Mouse (Mus musculus) forebrain, embryonic 14.5 days (tissue): Measurements from ENCODE around the gene Slc12a7. TPM values are rescaled to one million over a fixed set of nuclear protein-coding genes. Genes with fewer than 3 reads are reported as not detected.
"Not testable (repeated sequence)": the region's sequence is repeated elsewhere in the genome, so short reads cannot be mapped to it uniquely, and the experiment has no call there.

Experiments used
- ATAC-seq: fragments of 200-750 bp; cut with Nextera tagmentation; 2 replicates; pipeline ENCODE4 v1.8.0; 2017; ENCODE audit warnings: mild to moderate bottlenecking, moderate library complexity
- DNase-seq: peaks from one replicate; pipeline ENCODE4 v3.0.0-alpha.2; 2015; ENCODE audit warnings: low spot score
- H3K27ac ChIP-seq: fragments of 300-500 bp; sonication (generic); 2 replicates; pipeline ENCODE4 v1.5.1; 2014; ENCODE audit warnings: low read depth, mild to moderate bottlenecking, control low read depth, low read length, moderate library complexity
- H3K27me3 ChIP-seq: fragments of 300-500 bp; sonication (generic); replicated peaks from 2 replicates; pipeline ENCODE4 v1.6.1; 2014; ENCODE audit warnings: low read length, control low read depth, mixed read lengths; ENCODE audit not compliant: control insufficient read depth, insufficient read depth
- H3K36me3 ChIP-seq: fragments of 300-500 bp; sonication (generic); 2 replicates; pipeline ENCODE4 v1.6.1; 2014; ENCODE audit warnings: low read length, control low read depth; ENCODE audit not compliant: control insufficient read depth, insufficient read depth
- H3K4me1 ChIP-seq: fragments of 300-500 bp; sonication (generic); 2 replicates; pipeline ENCODE4 v1.6.1; 2014; ENCODE audit warnings: antibody characterized with exemption, low read length, control low read depth; ENCODE audit not compliant: control insufficient read depth, insufficient read depth
- H3K4me2 ChIP-seq: fragments of 300-500 bp; sonication (generic); 2 replicates; pipeline ENCODE4 v1.6.1; 2014; ENCODE audit warnings: mild to moderate bottlenecking, control low read depth, low read length
- H3K4me3 ChIP-seq: fragments of 300-500 bp; sonication (generic); 2 replicates; pipeline ENCODE4 v1.5.1; 2014; ENCODE audit warnings: low read depth, low read length, control low read depth
- H3K9ac ChIP-seq: fragments of 300-500 bp; sonication (generic); 2 replicates; pipeline ENCODE4 v1.6.1; 2014; ENCODE audit warnings: mild to moderate bottlenecking, low read length, control low read depth, moderate library complexity
- H3K9me3 ChIP-seq: fragments of 300-500 bp; sonication (generic); replicated peaks from 2 replicates; pipeline ENCODE4 v1.6.1; 2016; ENCODE audit warnings: low read length, control low read depth, mixed read lengths; ENCODE audit not compliant: control insufficient read depth
- WGBS: fragments of 180-500 bp; shearing (Covaris S2); extraction: QIAGEN DNeasy Blood & Tissue Kit; methylation state at CpG from one replicate; pipeline ENCODE4 v1.1.7; 2014; 5-methylcytosine and 5-hydroxymethylcytosine counted together
- polyA plus RNA-seq: library from polyadenylated mRNA; unstranded; fragments of >200 nt; fragmentation: Nextera tagmentation; extraction: Ambion mirVana; gene quantifications from 2 replicates; pipeline ENCODE4 v1.2.1, GENCODE M21; 2014

Gene Slc12a7
- polyA plus RNA-seq, 1 experiment from 2014 or later, result 14.5 TPM

- DNase-seq (no peak), ATAC-seq (no peak)
- Histone ChIP-seq H3K4me1 (no peaks in the 10 kb centered on the region), H3K36me3 (no peaks in the 10 kb centered on the region), H3K9ac (no peak overlapping the region), H3K4me3 (no peak overlapping the region), H3K4me2 (no peak overlapping the region), H3K9me3 (no peaks in the 10 kb centered on the region), H3K27ac (no peak overlapping the region), H3K27me3 (no peaks in the 10 kb centered on the region)
- 86% methylated on average over 3 of the region's 3 CpGs for WGBS
These were observed 36.4 kb upstream of the Slc12a7 start for GRCm38 (mm10) chr13:73696529-73696928.

- no peak for DNase-seq
- WGBS, result 94% methylated on average over 6 of the region's 6 CpGs
- no peak overlapping the region for H3K4me2 ChIP-seq
- H3K4me3 ChIP-seq, result no peak overlapping the region
- no peaks in the 10 kb centered on the region for H3K27me3 ChIP-seq
- ATAC-seq, result no peak
- H3K36me3 ChIP-seq, result no peaks in the 10 kb centered on the region
- no peak overlapping the region for H3K9ac ChIP-seq
- H3K9me3 ChIP-seq, result no peaks in the 10 kb centered on the region
- H3K27ac ChIP-seq, result no peak overlapping the region
- no peaks in the 10 kb centered on the region for H3K4me1 ChIP-seq
These were observed 33.2 kb upstream of the Slc12a7 start for GRCm38 (mm10) chr13:73699714-73700113.

GRCm38 (mm10) chr13:73700554-73700953 lies 32.3 kb upstream of the Slc12a7 start:
- WGBS, result 94% methylated on average over 12 of the region's 12 CpGs
- Histone ChIP-seq H3K4me1 (no peaks in the 10 kb centered on the region), H3K4me3 (no peak overlapping the region), H3K27me3 (no peaks in the 10 kb centered on the region), H3K4me2 (no peak overlapping the region), H3K9me3 (no peaks in the 10 kb centered on the region), H3K9ac (no peak overlapping the region), H3K36me3 (no peaks in the 10 kb centered on the region), H3K27ac (no peak overlapping the region)
- ATAC-seq (no peak), DNase-seq (no peak)

- DNase-seq, result no peak
- Histone ChIP-seq H3K4me1 (no peaks in the 10 kb centered on the region), H3K27me3 (no peaks in the 10 kb centered on the region), H3K27ac (no peak overlapping the region), H3K4me2 (no peak overlapping the region), H3K9ac (no peak overlapping the region), H3K4me3 (no peak overlapping the region), H3K36me3 (no peaks in the 10 kb centered on the region), H3K9me3 (no peaks in the 10 kb centered on the region)
- ATAC-seq, result no peak
- WGBS, result 76% methylated on average over 9 of the region's 9 CpGs
These were observed 31.6 kb upstream of the Slc12a7 start for GRCm38 (mm10) chr13:73701161-73701883.

GRCm38 (mm10) chr13:73702776-73703175 lies 30.1 kb upstream of the Slc12a7 start:
- no peak overlapping the region for H3K4me3 ChIP-seq
- DNase-seq (no peak), ATAC-seq (no peak)
- no peaks in the 10 kb centered on the region for H3K36me3 ChIP-seq
- H3K9me3 ChIP-seq, result no peaks in the 10 kb centered on the region
- H3K27me3 ChIP-seq, result no peaks in the 10 kb centered on the region
- H3K4me1 ChIP-seq, result no peaks in the 10 kb centered on the region
- H3K27ac ChIP-seq, result no peak overlapping the region
- WGBS, result 87% methylated on average over 4 of the region's 4 CpGs
- H3K4me2 ChIP-seq, result no peak overlapping the region
- H3K9ac ChIP-seq, result no peak overlapping the region

GRCm38 (mm10) chr13:73703486-73703885 lies 29.4 kb upstream of the Slc12a7 start:
- not testable (repeated sequence) for H3K27ac ChIP-seq, H3K4me2 ChIP-seq, ATAC-seq, DNase-seq, H3K27me3 ChIP-seq, H3K9ac ChIP-seq, H3K36me3 ChIP-seq, H3K4me3 ChIP-seq, H3K4me1 ChIP-seq, H3K9me3 ChIP-seq
- 88% methylated on average over 4 of the region's 4 CpGs for WGBS

- H3K36me3 ChIP-seq, result no peaks in the 10 kb centered on the region
- peak; percentile 26 for DNase-seq
- H3K4me1 ChIP-seq, result no peaks in the 10 kb centered on the region
- 0 out of 2 replicates have a peak, but pooled peaks have one; percentile 54 for ATAC-seq
- H3K9ac ChIP-seq, result no peak within 1 kb of the TSS
- H3K4me3 ChIP-seq, result no peak within 1 kb of the TSS
- H3K4me2 ChIP-seq, result no peak within 1 kb of the TSS
- H3K27me3 ChIP-seq, result no peaks in the 10 kb centered on the region
- H3K9me3 ChIP-seq, result no peaks in the 10 kb centered on the region
- no peak within 1 kb of the TSS for H3K27ac ChIP-seq
- WGBS, result 68% methylated on average over 7 of the region's 7 CpGs
These were observed 28.1 kb upstream of the Slc12a7 start, which contains the start of gene Slc6a19 for GRCm38 (mm10) chr13:73704694-73705325. Gene Slc6a19 (minus strand): TSS chr13:73704865.

GRCm38 (mm10) chr13:73709491-73709890 lies 23.4 kb upstream of the Slc12a7 start:
- Histone ChIP-seq H3K4me1 (no peaks in the 10 kb centered on the region), H3K36me3 (no peaks in the 10 kb centered on the region), H3K4me3 (no peak overlapping the region), H3K4me2 (no peak overlapping the region), H3K27me3 (no peaks in the 10 kb centered on the region), H3K9me3 (no peaks in the 10 kb centered on the region), H3K9ac (no peak overlapping the region), H3K27ac (no peak overlapping the region)
- ATAC-seq (no peak), DNase-seq (no peak)
- 75% methylated on average over 6 of the region's 6 CpGs for WGBS

GRCm38 (mm10) chr13:73711221-73711620 lies 21.7 kb upstream of the Slc12a7 start:
- Histone ChIP-seq H3K9me3 (no peaks in the 10 kb centered on the region), H3K36me3 (no peaks in the 10 kb centered on the region), H3K4me3 (no peak overlapping the region), H3K9ac (no peak overlapping the region), H3K4me2 (no peak overlapping the region), H3K27ac (no peak overlapping the region), H3K27me3 (no peaks in the 10 kb centered on the region), H3K4me1 (no peaks in the 10 kb centered on the region)
- 92% methylated on average over 5 of the region's 5 CpGs for WGBS
- DNase-seq (no peak), ATAC-seq (no peak)
